Mouse (Mus musculus) heart, embryonic 12.5 days (tissue): Measurements from ENCODE around the gene Slc7a1. TPM values are rescaled to one million over a fixed set of nuclear protein-coding genes. Genes with fewer than 3 reads are reported as not detected.
A peak's percentile ranks its signal among the peaks of the same experiment; 100 is the strongest.

Source experiments
- ATAC-seq: fragments of 200-750 bp; cut with Nextera tagmentation; 2 replicates; pipeline ENCODE4 v1.8.0; 2017; ENCODE audit warnings: moderate TSS enrichment, moderate library complexity; ENCODE audit not compliant: insufficient number of reproducible peaks, low FRiP score
- H3K27ac ChIP-seq: fragments of 300-500 bp; sonication (generic); 2 replicates; pipeline ENCODE4 v1.5.1; 2016; ENCODE audit warnings: mild to moderate bottlenecking, moderate library complexity; ENCODE audit not compliant: poor library complexity, severe bottlenecking
- H3K27me3 ChIP-seq: fragments of 300-500 bp; sonication (generic); replicated peaks from 2 replicates; pipeline ENCODE4 v1.6.1; 2016; ENCODE audit warnings: mild to moderate bottlenecking, moderate library complexity
- H3K36me3 ChIP-seq: fragments of 300-500 bp; sonication (generic); 2 replicates; pipeline ENCODE4 v1.6.1; 2016; ENCODE audit warnings: mild to moderate bottlenecking, moderate library complexity
- H3K4me1 ChIP-seq: fragments of 300-500 bp; sonication (generic); replicated peaks from 2 replicates; pipeline ENCODE4 v1.6.1; 2016; ENCODE audit warnings: mild to moderate bottlenecking
- H3K4me2 ChIP-seq: fragments of 300-500 bp; sonication (generic); 2 replicates; pipeline ENCODE4 v1.6.1; 2016; ENCODE audit warnings: mild to moderate bottlenecking, moderate library complexity
- H3K4me3 ChIP-seq: fragments of 300-500 bp; sonication (generic); 2 replicates; pipeline ENCODE4 v1.5.1; 2016; ENCODE audit warnings: mild to moderate bottlenecking
- H3K9ac ChIP-seq: fragments of 300-500 bp; sonication (generic); 2 replicates; pipeline ENCODE4 v1.6.1; 2016; ENCODE audit warnings: mild to moderate bottlenecking, moderate library complexity
- H3K9me3 ChIP-seq: fragments of 300-500 bp; sonication (generic); replicated peaks from 2 replicates; pipeline ENCODE4 v1.6.1; 2016; ENCODE audit warnings: mild to moderate bottlenecking, moderate library complexity
- WGBS: fragments of 180-500 bp; shearing (Covaris S2); methylation state at CpG from one replicate; pipeline ENCODE4 v1.1.7; 2016; 5-methylcytosine and 5-hydroxymethylcytosine counted together
- polyA plus RNA-seq: library from polyadenylated mRNA; unstranded; fragments of >200 nt; fragmentation: Nextera tagmentation; extraction: Ambion mirVana; gene quantifications from 2 replicates; pipeline ENCODE4 v1.2.1, GENCODE M21; 2016

The Slc7a1 gene
- polyA plus RNA-seq, 1 experiment from 2014 or later: 24.0 TPM

DNA sequence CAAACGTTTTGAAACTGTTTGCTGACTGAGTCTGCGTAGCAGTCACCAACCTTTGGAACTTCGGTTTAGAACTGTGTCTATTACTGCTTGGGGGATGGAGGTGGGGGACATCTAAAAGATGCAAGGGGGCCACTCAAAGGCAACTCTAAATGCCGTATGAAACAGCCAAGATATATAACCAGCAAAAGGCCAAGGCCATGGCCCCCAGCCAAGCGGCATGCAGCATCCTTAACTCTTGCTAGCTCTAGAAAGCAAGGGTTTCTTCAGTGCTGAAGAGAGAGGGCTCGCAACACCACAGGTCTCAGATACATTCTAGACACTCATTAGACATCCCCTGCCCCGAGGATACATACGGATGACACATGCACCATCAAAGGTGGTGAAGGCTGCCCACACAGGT, 6.4 kb downstream of the Slc7a1 start:
- H3K27ac ChIP-seq: no peak overlapping the region
- 85% methylated on average over 8 of the region's 8 CpGs for WGBS
- H3K9ac ChIP-seq: no peak overlapping the region
- H3K4me1 ChIP-seq: peaks cover 24% of the 10 kb centered on the region
- no peak for ATAC-seq
- H3K9me3 ChIP-seq: no peaks in the 10 kb centered on the region
- no peak overlapping the region for H3K4me2 ChIP-seq
- H3K36me3 ChIP-seq: peaks cover 29% of the 10 kb centered on the region; the same call in 1 of the 2 replicates
- no peaks in the 10 kb centered on the region for H3K27me3 ChIP-seq
- H3K4me3 ChIP-seq: no peak overlapping the region

GRCm38 (mm10) chr5:148392831-148393230, 6.9 kb downstream of the Slc7a1 start:
- peaks cover 30% of the 10 kb centered on the region; the same call in 1 of the 2 replicates for H3K36me3 ChIP-seq
- H3K4me2 ChIP-seq: no peak overlapping the region
- H3K9me3 ChIP-seq: 0 out of 2 replicates have a peak, but pooled peaks cover under 1% of the 10 kb centered on the region
- no peak overlapping the region for H3K9ac ChIP-seq
- H3K27ac ChIP-seq: no peak overlapping the region
- no peaks in the 10 kb centered on the region for H3K27me3 ChIP-seq
- H3K4me3 ChIP-seq: no peak overlapping the region
- WGBS: 83% methylated on average over 6 of the region's 6 CpGs
- peaks cover 23% of the 10 kb centered on the region for H3K4me1 ChIP-seq
- no peak for ATAC-seq

DNA sequence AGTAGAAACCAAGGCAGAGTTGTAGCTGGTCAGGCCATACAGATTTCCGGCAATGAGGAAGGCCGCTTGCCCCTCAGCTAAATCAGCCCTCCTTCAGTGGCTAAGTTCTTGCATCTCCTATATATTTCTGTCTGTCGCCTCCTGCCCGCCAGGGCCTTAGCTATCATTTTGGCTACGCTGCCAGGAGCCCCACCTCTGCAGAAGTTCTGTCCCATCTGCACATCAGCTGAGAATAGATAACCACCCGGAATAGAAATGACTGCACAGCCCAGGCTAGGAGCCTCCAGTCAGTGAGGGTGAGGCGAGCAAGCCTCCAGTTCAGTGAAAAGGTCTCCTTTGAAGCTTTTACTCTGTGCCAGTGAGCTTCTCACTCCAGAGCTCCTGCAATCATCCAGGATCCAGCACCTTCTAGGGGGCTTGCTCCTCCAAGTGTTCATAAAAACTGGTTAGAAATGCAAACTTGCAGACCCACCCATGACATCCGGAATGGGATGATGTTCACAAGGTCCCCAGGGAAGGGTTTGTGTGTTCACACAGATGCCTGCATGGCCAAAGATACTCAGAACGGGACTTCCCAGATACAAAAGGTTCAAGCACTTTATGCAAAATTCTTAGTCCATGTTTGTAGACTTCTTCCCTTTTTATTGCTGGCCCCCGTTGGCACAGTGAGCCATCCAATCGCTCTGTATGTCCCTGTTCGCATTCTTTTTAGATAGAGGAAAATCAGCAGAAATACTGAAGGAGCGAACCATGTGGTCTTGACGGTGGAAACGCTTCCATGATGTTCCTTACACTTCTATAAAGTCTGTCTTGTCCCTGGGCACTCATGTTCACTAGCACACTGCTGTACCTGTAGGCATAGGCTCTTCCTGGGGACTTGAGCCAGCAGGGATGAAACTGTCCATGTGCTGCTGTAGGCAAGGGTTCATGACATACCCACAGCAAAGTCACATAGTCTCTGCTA, 10.4 kb downstream of the Slc7a1 start:
- H3K36me3 ChIP-seq: peaks cover 16% of the 10 kb centered on the region; the same call in 1 of the 2 replicates
- no peaks in the 10 kb centered on the region for H3K27me3 ChIP-seq
- no peak; the same call in 1 of the 2 replicates for ATAC-seq
- 0 out of 2 replicates have a peak, but pooled peaks cover 2% of the 10 kb centered on the region for H3K9me3 ChIP-seq
- 78% methylated on average over 15 of the region's 15 CpGs for WGBS
- no peak overlapping the region for H3K9ac ChIP-seq
- H3K4me3 ChIP-seq: no peak overlapping the region
- H3K4me2 ChIP-seq: no peak overlapping the region
- peaks cover 38% of the 10 kb centered on the region for H3K4me1 ChIP-seq
- H3K27ac ChIP-seq: no peak overlapping the region

- H3K4me1 ChIP-seq: peaks cover 47% of the 10 kb centered on the region
- ATAC-seq: no peak
- no peak overlapping the region for H3K9ac ChIP-seq
These were observed 11.3 kb downstream of the Slc7a1 start for GRCm38 (mm10) chr5:148388251-148389006.

GRCm38 (mm10) chr5:148387820-148388219, 11.9 kb downstream of the Slc7a1 start:
- WGBS: 93% methylated on average over 2 of the region's 2 CpGs
- Histone ChIP-seq H3K27ac (0 out of 2 replicates have a peak overlapping the region, but pooled peaks have one; percentile 15), H3K4me1 (peaks cover 47% of the 10 kb centered on the region), H3K4me2 (no peak overlapping the region), H3K9ac (no peak overlapping the region), H3K27me3 (no peaks in the 10 kb centered on the region), H3K4me3 (no peak overlapping the region), H3K9me3 (0 out of 2 replicates have a peak, but pooled peaks cover 2% of the 10 kb centered on the region), H3K36me3 (peaks cover 5% of the 10 kb centered on the region; the same call in 1 of the 2 replicates)
- no peak for ATAC-seq

More at GRCm38 (mm10) chr5:148388251-148389006, 11.3 kb downstream of the Slc7a1 start:
- no peak overlapping the region for H3K4me3 ChIP-seq
- H3K36me3 ChIP-seq: peaks cover 11% of the 10 kb centered on the region; the same call in 1 of the 2 replicates
- no peaks in the 10 kb centered on the region for H3K27me3 ChIP-seq
- H3K4me2 ChIP-seq: no peak overlapping the region
- WGBS: 67% methylated on average over 18 of the region's 18 CpGs
- peak overlapping the region; percentile 15; the same call in 1 of the 2 replicates for H3K27ac ChIP-seq
- 0 out of 2 replicates have a peak, but pooled peaks cover 2% of the 10 kb centered on the region for H3K9me3 ChIP-seq

- no peak for ATAC-seq
- Histone ChIP-seq H3K27me3 (no peaks in the 10 kb centered on the region), H3K4me3 (no peak overlapping the region), H3K27ac (no peak overlapping the region; the same call in 1 of the 2 replicates), H3K36me3 (peaks cover 7% of the 10 kb centered on the region; the same call in 1 of the 2 replicates), H3K9ac (no peak overlapping the region), H3K4me1 (peaks cover 55% of the 10 kb centered on the region), H3K4me2 (no peak overlapping the region), H3K9me3 (0 out of 2 replicates have a peak, but pooled peaks cover 2% of the 10 kb centered on the region)
- 89% methylated on average over 9 of the region's 9 CpGs for WGBS
These were observed 13.2 kb downstream of the Slc7a1 start for GRCm38 (mm10) chr5:148386471-148386870.

DNA sequence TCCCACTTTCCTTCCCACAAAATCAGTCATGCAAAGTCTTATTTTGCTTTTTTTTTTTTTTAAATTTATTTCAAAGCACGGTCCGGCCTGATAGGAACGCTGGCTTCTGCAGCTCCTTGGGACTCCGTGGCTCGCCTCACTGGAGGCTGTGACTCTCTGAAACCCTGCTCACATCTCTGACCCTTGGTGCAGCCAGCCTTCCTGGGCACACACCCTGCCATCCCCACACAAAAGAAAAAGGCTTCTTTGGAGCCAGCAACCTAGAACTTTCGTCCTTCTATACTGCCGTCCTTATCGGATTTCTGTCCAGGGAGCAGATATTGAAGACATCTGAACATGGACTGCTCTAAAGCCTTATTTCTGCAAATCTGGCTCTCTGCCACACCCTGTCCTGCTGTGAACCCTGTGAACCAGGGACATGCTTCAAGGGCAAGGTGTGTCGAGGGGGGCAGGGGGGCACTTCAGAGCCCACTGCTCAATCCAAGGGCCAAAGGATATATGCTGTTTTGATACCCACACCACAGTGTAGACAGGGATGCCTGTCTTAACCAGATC, 15.1 kb downstream of the Slc7a1 start:
- H3K4me2 ChIP-seq: no peak overlapping the region
- H3K4me3 ChIP-seq: no peak overlapping the region
- ATAC-seq: no peak
- peaks cover 9% of the 10 kb centered on the region; the same call in 1 of the 2 replicates for H3K36me3 ChIP-seq
- whole genome bisulfite sequencing: 72% methylated on average over 9 of the region's 9 CpGs
- 0 out of 2 replicates have a peak overlapping the region, but pooled peaks have one; percentile 17 for H3K9ac ChIP-seq
- H3K4me1 ChIP-seq: peaks cover 53% of the 10 kb centered on the region
- 0 out of 2 replicates have a peak, but pooled peaks cover 2% of the 10 kb centered on the region for H3K9me3 ChIP-seq
- no peaks in the 10 kb centered on the region for H3K27me3 ChIP-seq
- H3K27ac ChIP-seq: peak overlapping the region; percentile 29; the same call in 1 of the 2 replicates

GRCm38 (mm10) chr5:148383841-148384500, 15.7 kb downstream of the Slc7a1 start:
- H3K27ac ChIP-seq: peak overlapping the region; percentile 44; the same call in 1 of the 2 replicates

GRCm38 (mm10) chr5:148381083-148381482, 18.6 kb downstream of the Slc7a1 start:
- WGBS: 75% methylated on average over 8 of the region's 8 CpGs

More at GRCm38 (mm10) chr5:148383841-148384500, 15.7 kb downstream of the Slc7a1 start:
- Histone ChIP-seq H3K9me3 (0 out of 2 replicates have a peak, but pooled peaks cover 2% of the 10 kb centered on the region), H3K4me3 (no peak overlapping the region), H3K36me3 (peaks cover 9% of the 10 kb centered on the region; the same call in 1 of the 2 replicates), H3K9ac (no peak overlapping the region), H3K4me1 (peaks cover 47% of the 10 kb centered on the region), H3K4me2 (no peak overlapping the region), H3K27me3 (no peaks in the 10 kb centered on the region)
- peak; percentile 18; the same call in 1 of the 2 replicates for ATAC-seq
- 63% methylated on average over 14 of the region's 14 CpGs for WGBS

GRCm38 (mm10) chr5:148380246-148380504, 19.5 kb downstream of the Slc7a1 start:
- H3K27ac ChIP-seq: no peak overlapping the region
- 84% methylated on average over 6 of the region's 6 CpGs for WGBS
- peaks cover 20% of the 10 kb centered on the region for H3K36me3 ChIP-seq
- H3K9me3 ChIP-seq: peaks cover 14% of the 10 kb centered on the region; the same call in 1 of the 2 replicates
- no peak overlapping the region for H3K4me2 ChIP-seq
- no peaks in the 10 kb centered on the region for H3K27me3 ChIP-seq
- H3K4me1 ChIP-seq: peaks cover 27% of the 10 kb centered on the region
- H3K9ac ChIP-seq: no peak overlapping the region
- no peak for ATAC-seq
- H3K4me3 ChIP-seq: no peak overlapping the region

More at GRCm38 (mm10) chr5:148381083-148381482, 18.6 kb downstream of the Slc7a1 start:
- H3K9ac ChIP-seq: no peak overlapping the region
- peaks cover 15% of the 10 kb centered on the region for H3K36me3 ChIP-seq
- H3K4me2 ChIP-seq: no peak overlapping the region
- H3K27ac ChIP-seq: no peak overlapping the region
- H3K4me3 ChIP-seq: no peak overlapping the region
- ATAC-seq: no peak
- peaks cover 11% of the 10 kb centered on the region; the same call in 1 of the 2 replicates for H3K9me3 ChIP-seq
- no peaks in the 10 kb centered on the region for H3K27me3 ChIP-seq
- peaks cover 33% of the 10 kb centered on the region for H3K4me1 ChIP-seq
